Mouse (Mus musculus) lung, embryonic 14.5 days (tissue): ENCODE results near the gene Ralgps2. TPM values are rescaled to one million over a fixed set of nuclear protein-coding genes. Genes with fewer than 3 reads are reported as not detected.
A peak's percentile ranks its signal among the peaks of the same experiment; 100 is the strongest.

Experiments
- ATAC-seq: fragments of 200-750 bp; cut with Nextera tagmentation; 2 replicates; pipeline ENCODE4 v1.8.0; 2017; ENCODE audit warnings: mild to moderate bottlenecking, moderate TSS enrichment, moderate library complexity; ENCODE audit not compliant: insufficient read depth
- DNase-seq: peaks from one replicate; pipeline ENCODE4 v3.0.0-alpha.2; 2015
- H3K27ac ChIP-seq: fragments of 300-500 bp; sonication (generic); 2 replicates; pipeline ENCODE4 v1.5.1; 2014; ENCODE audit warnings: low read depth, mild to moderate bottlenecking, moderate library complexity
- H3K27me3 ChIP-seq: fragments of 300-500 bp; sonication (generic); 2 replicates; pipeline ENCODE4 v1.6.1; 2014; ENCODE audit warnings: low read length, control low read depth; ENCODE audit not compliant: insufficient read depth
- H3K36me3 ChIP-seq: fragments of 300-500 bp; sonication (generic); 2 replicates; pipeline ENCODE4 v1.6.1; 2014; ENCODE audit warnings: control low read depth; ENCODE audit not compliant: insufficient read depth
- H3K4me1 ChIP-seq: fragments of 300-500 bp; sonication (generic); 2 replicates; pipeline ENCODE4 v1.6.1; 2014; ENCODE audit warnings: antibody characterized with exemption, control low read depth; ENCODE audit not compliant: insufficient read depth
- H3K4me2 ChIP-seq: fragments of 300-500 bp; sonication (generic); 2 replicates; pipeline ENCODE4 v1.6.1; 2014; ENCODE audit warnings: mild to moderate bottlenecking
- H3K4me3 ChIP-seq: fragments of 300-500 bp; sonication (generic); 2 replicates; pipeline ENCODE4 v1.5.1; 2014; ENCODE audit warnings: low read depth, low read length
- H3K9ac ChIP-seq: fragments of 300-500 bp; sonication (generic); 2 replicates; pipeline ENCODE4 v1.6.1; 2014
- H3K9me3 ChIP-seq: fragments of 300-500 bp; sonication (generic); 2 replicates; pipeline ENCODE4 v1.6.1; 2016; ENCODE audit warnings: low read depth, low read length, control low read depth
- CTCF ChIP-seq: IDR thresholded peaks from 2 replicates; pipeline ENCODE4 v1.5.1; 2016; ENCODE audit warnings: antibody characterized with exemption, low read depth
- WGBS: fragments of 180-500 bp; shearing (Covaris S2); extraction: QIAGEN DNeasy Blood & Tissue Kit; methylation state at CpG from one replicate; pipeline ENCODE4 v1.1.7; 2014; 5-methylcytosine and 5-hydroxymethylcytosine counted together
- polyA plus RNA-seq: library from polyadenylated mRNA; unstranded; fragments of >200 nt; fragmentation: Nextera tagmentation; extraction: Ambion mirVana; gene quantifications from 2 replicates; pipeline ENCODE4 v1.2.1, GENCODE M21; 2014

Gene Ralgps2
- polyA plus RNA-seq, 1 experiment from 2014 or later = 70.6 TPM

GRCm38 (mm10) chr1:156760549-156761429 lies 178.6 kb downstream of the Ralgps2 start:
- ATAC-seq (no peak), DNase-seq (no peak)
- Histone ChIP-seq H3K27ac (no peak overlapping the region), H3K36me3 (no peaks in the 10 kb centered on the region), H3K9me3 (no peaks in the 10 kb centered on the region; the same call in 1 of the 2 replicates), H3K4me1 (no peaks in the 10 kb centered on the region), H3K4me3 (no peak overlapping the region), H3K9ac (no peak overlapping the region), H3K27me3 (no peaks in the 10 kb centered on the region), H3K4me2 (no peak overlapping the region)
- WGBS = 67% methylated on average over 13 of the region's 13 CpGs
- TF ChIP-seq CTCF = no peak

- H3K27ac ChIP-seq = no peak overlapping the region
- ATAC-seq (no peak), DNase-seq (no peak)
- WGBS = 42% methylated on average over 4 of the region's 4 CpGs
- H3K27me3 ChIP-seq = no peaks in the 10 kb centered on the region
- no peaks in the 10 kb centered on the region for H3K36me3 ChIP-seq
- H3K4me3 ChIP-seq = no peak overlapping the region
- H3K4me2 ChIP-seq = no peak overlapping the region
- no peaks in the 10 kb centered on the region for H3K9me3 ChIP-seq
- 0 out of 2 replicates have a peak, but pooled peaks cover 7% of the 10 kb centered on the region for H3K4me1 ChIP-seq
- no peak overlapping the region for H3K9ac ChIP-seq
- TF ChIP-seq CTCF = no peak
These were observed 181.1 kb downstream of the Ralgps2 start for GRCm38 (mm10) chr1:156758326-156758725.

GRCm38 (mm10) chr1:156754608-156755413 lies 184.6 kb downstream of the Ralgps2 start:
- Histone ChIP-seq H3K9ac (no peak overlapping the region), H3K4me1 (peaks cover 10% of the 10 kb centered on the region; the same call in 1 of the 2 replicates), H3K4me2 (no peak overlapping the region), H3K4me3 (no peak overlapping the region), H3K9me3 (no peaks in the 10 kb centered on the region), H3K27me3 (no peaks in the 10 kb centered on the region), H3K27ac (no peak overlapping the region; the same call in 1 of the 2 replicates), H3K36me3 (no peaks in the 10 kb centered on the region)
- TF ChIP-seq CTCF = no peak
- peak; percentile 41 for DNase-seq
- no peak for ATAC-seq
- 39% methylated on average over 15 of the region's 15 CpGs for WGBS

Other genes with a start within 250 kb of the Ralgps2 start
- 29.5 and 31.1 TPM in 2 replicates for gene Fam20b, start 220.5 kb downstream of the Ralgps2 start, polyA plus RNA-seq
- gene Angptl1, start 101.1 kb downstream of the Ralgps2 start, polyA plus RNA-seq = 1.2 and 1.8 TPM in 2 replicates
- not detected in 2 replicates for gene Tex35, start 169.1 kb upstream of the Ralgps2 start, polyA plus RNA-seq